Mouse (Mus musculus): ENCODE measurements at regions not wholly inside any gene's neighbourhood (a gene's known extent, or its start where the extent isn't known, plus 50 kb on each side); places are given as distances from the start of the nearest gene placed in this dataset.

GRCm38 (mm10) chr9:112841473-112841872 lies 605.7 kb upstream of the Arpp21 start:
- no peak for DNase-seq

- no peak for DNase-seq
These were observed 603.5 kb upstream of the Arpp21 start for GRCm38 (mm10) chr9:112839071-112839793.

GRCm38 (mm10) chr9:112837563-112837962 lies 601.8 kb upstream of the Arpp21 start:
- DNase-seq, result no peak

DNA sequence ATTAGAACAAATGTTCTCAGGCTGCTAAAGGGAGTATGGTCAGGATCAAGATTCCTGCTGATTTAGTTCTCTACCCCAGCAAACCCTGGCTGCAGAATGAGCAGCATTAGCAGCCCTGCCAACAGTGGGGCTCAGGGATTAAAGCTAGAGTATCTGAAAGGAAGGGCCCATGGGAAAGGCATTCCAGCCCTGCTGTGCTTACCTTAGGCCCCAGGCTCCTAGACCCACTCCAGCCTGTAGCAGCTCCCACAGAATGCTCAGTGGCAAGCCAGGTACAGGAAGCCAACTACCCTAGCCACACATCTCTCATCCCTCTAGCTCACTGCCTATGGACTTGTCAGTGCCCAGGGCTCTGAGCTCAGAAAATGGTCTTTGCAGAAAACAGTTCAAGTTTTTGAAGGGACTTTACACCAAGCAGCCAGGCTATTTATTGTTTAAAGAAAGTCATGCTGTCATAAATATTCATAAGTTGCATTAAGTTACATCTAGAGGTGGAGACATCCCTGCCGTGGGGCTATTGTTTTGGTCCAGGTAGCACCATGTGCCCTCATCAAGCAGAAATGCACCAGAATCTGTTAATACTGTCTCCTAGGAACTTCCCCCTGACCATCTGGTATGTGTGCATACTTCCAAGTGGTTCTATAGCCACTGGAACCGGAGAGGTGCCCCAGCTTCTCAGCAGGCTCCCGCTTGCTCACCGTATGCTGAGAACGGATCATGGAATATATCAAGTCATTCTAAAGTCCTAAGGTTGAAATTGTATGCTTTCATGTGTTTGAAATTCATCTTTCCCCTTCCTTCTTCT lies 598.9 kb upstream of the Arpp21 start:
- no peak for DNase-seq

DNA sequence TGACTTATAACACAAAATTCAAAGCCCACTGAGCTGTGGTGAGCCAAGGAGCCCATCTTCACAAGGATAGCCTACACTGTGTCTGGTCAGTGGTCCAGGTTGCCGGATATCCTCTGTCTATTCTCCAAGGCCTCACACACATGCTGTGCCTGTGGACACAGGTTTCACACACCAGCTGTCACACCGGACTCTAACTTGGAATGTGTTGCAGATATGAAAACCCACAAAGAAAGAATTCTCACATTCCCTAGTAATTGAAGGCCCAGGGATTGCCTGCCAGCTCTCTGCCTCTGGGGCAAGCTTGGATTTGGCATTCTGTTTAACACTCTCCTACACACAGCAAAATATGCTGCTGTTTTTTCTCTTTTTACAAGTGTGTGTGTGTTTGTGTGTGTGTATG lies 595.4 kb upstream of the Arpp21 start:
- DNase-seq, result no peak

GRCm38 (mm10) chr9:112828602-112829001 lies 592.9 kb upstream of the Arpp21 start:
- DNase-seq, result no peak

- no peak for DNase-seq
These were observed 590.9 kb upstream of the Arpp21 start for GRCm38 (mm10) chr9:112826592-112826991.

DNA sequence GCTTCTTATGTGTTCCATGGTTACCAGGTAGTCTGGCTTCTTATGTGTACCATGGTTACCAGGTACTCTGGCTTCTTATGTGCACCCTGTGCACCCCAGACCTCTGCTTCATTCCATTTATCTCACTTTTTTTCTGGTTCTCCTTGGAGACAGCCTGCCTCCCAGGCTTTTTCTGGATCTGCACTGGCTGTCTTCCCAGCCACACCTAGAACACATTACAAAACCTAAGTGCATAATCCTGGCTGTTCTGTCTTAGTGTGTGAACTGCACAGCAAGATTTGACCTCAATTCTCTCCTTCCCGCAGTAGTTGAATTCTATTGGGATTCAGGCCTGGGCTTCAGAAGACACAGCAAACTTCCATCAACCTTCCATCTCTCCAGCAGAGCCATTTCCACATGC lies 586.2 kb upstream of the Arpp21 start:
- no peak for DNase-seq

DNA sequence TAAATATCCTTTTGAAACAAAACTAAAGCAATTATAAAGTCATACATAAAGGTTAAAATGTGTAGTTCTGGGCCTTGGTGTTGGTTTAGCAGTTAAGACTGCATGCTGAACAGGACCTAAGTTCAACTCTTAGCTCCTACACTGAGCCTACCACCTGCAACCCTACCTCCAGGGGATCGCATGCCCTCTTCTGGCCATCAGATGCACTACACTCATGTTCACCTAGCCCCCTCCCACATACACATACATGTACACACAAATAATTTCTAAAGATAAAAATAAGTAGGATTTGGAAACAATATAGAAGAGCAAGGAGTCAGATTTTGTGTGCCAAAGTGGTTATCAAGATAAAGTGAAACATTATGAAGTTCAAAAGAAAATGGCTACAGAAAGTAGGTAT lies 576.2 kb upstream of the Arpp21 start:
- DNase-seq, result no peak

DNA sequence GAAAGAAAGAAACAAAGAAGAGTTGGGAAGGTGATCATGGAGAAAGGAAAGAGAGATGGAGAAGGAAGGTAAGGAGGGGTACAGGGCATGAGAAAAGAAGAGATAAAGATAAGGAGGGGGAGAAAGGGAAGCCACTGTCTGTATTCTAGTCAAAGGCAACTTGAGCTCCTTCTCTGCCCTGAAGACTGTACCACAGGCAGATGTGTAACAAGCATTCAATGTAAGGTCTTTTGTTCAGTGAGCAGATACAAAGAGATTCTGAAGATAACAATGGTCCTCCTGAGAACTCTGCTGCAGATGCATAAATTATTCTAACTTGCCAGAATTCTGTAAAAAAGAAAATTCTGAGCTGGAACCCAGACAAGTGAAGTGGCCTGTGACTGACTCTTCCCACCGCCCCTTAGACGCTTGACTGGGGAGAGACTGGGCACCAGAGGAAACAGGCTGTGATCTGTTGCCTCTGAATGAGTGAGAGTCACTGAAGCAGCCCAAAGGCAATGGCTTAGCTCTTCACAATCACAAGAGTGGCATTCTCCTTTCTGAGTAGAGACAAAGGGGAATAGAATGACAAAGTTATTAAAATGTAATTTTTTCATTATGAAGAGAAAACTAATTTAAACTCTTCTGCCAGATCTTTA lies 564.0 kb upstream of the Arpp21 start:
- no peak for DNase-seq

DNA sequence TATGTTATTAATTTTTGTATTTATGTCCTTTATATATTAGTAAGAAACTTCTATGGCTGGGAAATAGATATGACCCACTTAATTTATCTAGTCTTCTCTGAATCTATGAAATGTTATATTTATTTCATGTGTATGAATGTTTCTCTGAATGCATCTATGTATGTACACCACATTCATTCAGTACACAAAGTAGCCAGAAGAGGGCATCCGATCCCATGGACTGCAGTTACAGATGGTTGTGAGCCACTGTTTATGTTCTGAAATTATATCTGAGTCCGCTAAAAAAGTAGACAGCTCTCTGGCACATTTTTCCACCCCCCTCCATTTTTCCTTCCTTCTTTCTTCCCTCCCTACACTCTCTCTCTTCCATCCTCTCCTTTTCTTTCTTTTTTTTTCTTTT lies 557.8 kb upstream of the Arpp21 start:
- no peak for DNase-seq

DNA sequence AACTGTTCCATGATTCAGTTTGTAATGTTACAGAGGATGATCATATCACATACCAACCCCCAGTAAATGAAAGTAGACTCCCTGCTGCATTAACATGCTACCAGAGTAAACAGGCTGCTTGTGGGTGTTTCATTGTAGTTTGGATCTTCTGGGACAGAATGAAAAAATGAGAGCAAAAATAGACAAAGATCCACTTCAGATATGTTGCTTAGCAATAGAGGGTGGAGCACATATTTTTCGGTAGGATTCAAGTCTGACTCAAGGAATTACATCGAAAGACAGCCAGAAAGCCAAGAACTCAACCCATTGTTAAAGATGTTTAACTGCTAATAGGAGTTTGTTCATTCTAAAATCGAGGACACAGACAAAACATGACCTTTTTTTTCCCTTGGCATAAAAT lies 536.2 kb upstream of the Arpp21 start:
- DNase-seq, result no peak

- DNase-seq, result no peak
These were observed 508.9 kb upstream of the Arpp21 start for GRCm38 (mm10) chr9:112744616-112745015.

- no peak for DNase-seq
These were observed 508.3 kb upstream of the Arpp21 start for GRCm38 (mm10) chr9:112743871-112744590.

DNA sequence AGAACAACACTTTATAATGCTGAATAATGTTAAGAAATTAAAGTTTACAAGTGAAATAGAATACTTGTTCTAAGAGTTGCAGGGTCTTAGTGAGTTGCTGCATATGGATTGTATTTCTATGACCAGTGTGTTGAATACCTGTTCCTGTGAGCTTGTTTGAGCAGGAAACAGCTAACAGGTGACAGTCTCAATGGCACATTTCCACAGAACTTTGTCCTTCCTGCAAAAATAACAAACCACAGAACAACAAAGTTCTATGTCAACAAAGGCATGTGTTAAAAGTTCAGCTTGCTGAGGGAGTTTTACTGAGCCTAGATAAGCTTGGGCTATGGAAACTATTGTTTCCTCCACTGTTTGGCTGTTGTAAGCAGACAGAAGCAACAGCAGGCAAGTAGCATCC lies 500.0 kb upstream of the Arpp21 start:
- no peak for DNase-seq

DNA sequence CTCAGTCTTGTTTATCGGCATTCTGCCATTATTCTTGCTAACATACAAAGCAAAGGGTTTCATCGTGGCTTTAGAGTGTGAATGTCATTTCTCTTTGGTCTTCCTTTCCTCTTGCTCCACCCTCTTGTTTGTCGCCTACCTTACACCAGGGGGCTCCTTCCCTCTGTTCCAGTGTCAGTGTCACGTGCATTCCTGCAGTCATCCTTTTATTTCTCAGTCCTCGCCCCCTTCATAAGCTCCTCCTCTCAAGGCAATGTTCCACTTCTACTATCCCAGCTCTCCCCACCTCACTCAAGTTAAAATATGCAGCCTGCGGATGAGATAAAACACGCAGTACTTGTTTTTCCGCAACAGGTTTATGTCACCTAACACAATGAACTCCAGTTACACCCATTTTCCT lies 489.8 kb upstream of the Arpp21 start:
- DNase-seq, result no peak

DNA sequence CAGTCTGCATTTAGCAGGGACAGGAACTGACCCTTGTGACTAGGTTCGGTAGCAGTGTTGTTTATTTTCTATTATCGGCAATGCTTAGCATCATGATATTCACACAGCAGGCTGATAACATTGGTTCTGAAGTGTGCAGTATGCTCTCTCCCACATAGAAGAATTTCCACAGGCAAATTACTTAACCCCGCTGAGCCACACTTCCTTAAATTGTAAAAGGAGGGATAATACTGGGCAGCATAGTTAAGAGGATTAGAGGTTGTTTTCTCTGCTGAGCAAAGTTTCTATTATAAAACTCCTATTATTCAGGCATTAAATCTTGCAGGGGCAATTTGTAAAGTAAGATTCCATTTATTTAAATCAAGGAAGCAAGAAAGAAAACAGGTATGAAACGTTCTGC lies 489.4 kb upstream of the Arpp21 start:
- no peak for DNase-seq

DNA sequence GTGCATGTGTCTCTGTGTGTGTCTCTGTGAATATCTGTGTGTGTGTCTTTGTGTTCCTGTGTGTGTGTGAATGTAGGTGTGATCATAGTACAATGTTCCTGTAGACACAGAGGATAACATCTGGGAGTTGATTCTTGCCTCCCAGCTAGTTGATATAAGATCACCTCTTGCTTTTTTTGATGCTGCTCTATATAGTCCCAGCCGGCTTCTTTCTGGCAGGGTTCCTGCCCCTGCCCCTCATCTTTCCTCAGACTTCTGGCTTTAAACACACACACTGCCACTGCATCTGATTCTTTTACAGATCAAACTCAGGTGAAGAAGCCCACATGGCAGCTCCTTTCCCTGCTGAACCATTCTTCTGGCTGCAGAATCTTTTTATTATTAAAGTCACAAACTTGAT lies 487.6 kb upstream of the Arpp21 start:
- DNase-seq, result no peak

DNA sequence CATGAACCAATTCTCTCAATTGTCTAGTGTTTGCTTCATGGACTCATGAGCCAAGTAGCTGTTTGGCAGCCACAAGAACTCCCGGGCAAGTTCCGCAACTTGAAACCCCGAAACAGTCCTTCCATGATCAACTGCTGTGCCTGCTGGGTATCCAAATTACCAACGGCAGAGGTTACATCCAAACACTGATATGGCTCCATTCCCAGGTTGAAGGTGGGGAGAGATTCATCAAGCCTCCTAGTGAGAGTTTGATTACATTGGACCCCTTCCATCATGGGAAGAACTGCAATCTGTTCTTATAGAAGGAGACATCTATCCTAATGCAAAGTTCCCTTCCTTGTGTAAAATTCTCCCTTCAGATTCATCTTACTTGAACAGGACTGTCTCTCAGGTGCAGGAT lies 486.8 kb upstream of the Arpp21 start:
- DNase-seq, result no peak

DNA sequence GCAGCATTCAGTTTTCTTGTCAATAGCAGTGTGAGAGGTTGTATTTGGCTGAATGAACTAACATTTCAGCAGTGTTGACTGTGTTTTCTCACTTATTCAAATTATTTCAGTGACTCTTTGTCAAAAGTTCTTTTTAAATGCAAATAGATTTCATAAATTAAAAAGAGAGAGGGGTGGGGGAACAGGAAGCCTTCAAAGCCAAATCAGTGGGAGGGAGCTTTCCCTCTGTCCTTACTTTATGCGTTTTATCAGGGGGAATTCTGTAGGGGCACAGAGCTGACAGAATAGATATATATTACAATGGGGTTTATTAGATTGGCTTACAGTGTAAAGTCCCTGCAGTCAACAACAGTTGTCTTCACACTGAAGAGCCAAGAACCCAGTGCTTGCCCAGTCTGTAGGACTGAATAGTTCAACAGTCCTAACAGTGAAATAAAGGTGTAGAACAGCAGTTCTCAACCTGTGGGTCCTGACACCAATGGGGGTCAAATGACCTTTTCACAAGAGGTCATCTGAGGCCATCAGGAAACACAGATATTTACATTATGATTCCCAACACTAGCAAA lies 479.5 kb upstream of the Arpp21 start:
- DNase-seq, result no peak

- no peak for DNase-seq
These were observed 443.1 kb upstream of the Arpp21 start for GRCm38 (mm10) chr9:112678866-112679265.

DNA sequence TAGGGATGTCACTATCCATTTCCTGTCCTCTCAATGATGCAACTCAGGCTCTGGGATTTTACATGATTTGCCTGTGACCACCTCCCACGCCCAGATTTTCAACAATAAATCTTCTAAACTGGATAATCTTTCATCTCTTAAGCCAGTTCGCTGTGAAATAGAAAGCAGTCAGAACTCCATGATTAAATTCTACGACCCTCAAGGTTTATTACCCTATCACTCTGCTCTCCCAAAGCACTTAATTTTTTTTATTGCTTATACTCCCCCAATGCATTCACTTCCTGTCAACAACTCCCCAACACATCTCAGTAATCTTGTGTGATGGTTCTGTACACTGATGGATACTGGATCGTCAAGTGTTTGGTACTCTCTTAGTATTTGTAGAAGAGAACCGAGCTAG lies 439.5 kb upstream of the Arpp21 start:
- no peak for DNase-seq
